Mouse (Mus musculus): ENCODE measurements around the gene Aaed1. TPM values are rescaled to one million over a fixed set of nuclear protein-coding genes. Genes with fewer than 3 reads are reported as not detected.

Gene Aaed1
- polyA plus RNA-seq, 1 experiment from 2014 or later, result 68.4 TPM

- Histone ChIP-seq H3K4me2 (peak overlapping the region; percentile 100), H3K9me3 (replicated peaks; ENCODE audit: control insufficient read depth, low read length) (no peaks in the 10 kb centered on the region), H3K4me1 (ENCODE audit: control insufficient read depth, insufficient read depth, low read length) (peaks cover 3% of the 10 kb centered on the region; the same call in 1 of the 2 replicates), H3K4me3 (ENCODE audit: low read depth, low read length) (peak overlapping the region; percentile 74; the same call in 1 of the 2 replicates), H3K27ac (ENCODE audit: low read depth, low read length) (no peak overlapping the region), H3K36me3 (ENCODE audit: control insufficient read depth, insufficient read depth, low read length) (no peaks in the 10 kb centered on the region), H3K9ac (ENCODE audit: low read depth, low read length) (no peak overlapping the region), H3K27me3 (ENCODE audit: control insufficient read depth, insufficient read depth, low read length) (no peaks in the 10 kb centered on the region)
- ATAC-seq (replicated peaks; ENCODE audit: insufficient number of reproducible peaks, low FRiP score, low TSS enrichment), result no peak
- 45% methylated on average over 8 of the region's 8 CpGs for WGBS (ENCODE audit: insufficient replicate concordance)
These were observed 39.2 kb downstream of the Aaed1 start for GRCm38 (mm10) chr13:64273352-64273751.

- no peaks in the 10 kb centered on the region for H3K9me3 ChIP-seq (replicated peaks; ENCODE audit: control insufficient read depth, low read length)
- no peak for ATAC-seq (replicated peaks; ENCODE audit: insufficient number of reproducible peaks, low FRiP score, low TSS enrichment)
- no peak overlapping the region for H3K9ac ChIP-seq (ENCODE audit: low read depth, low read length)
- no peaks in the 10 kb centered on the region for H3K27me3 ChIP-seq (ENCODE audit: control insufficient read depth, insufficient read depth, low read length)
- H3K4me1 ChIP-seq (ENCODE audit: control insufficient read depth, insufficient read depth, low read length), result peaks cover 4% of the 10 kb centered on the region
- no peak overlapping the region for H3K4me2 ChIP-seq
- H3K27ac ChIP-seq (ENCODE audit: low read depth, low read length), result no peak overlapping the region
- no peaks in the 10 kb centered on the region for H3K36me3 ChIP-seq (ENCODE audit: control insufficient read depth, insufficient read depth, low read length)
- H3K4me3 ChIP-seq (ENCODE audit: low read depth, low read length), result no peak overlapping the region
- 66% methylated on average over 4 of the region's 4 CpGs for WGBS (ENCODE audit: insufficient replicate concordance)
These were observed 44.1 kb downstream of the Aaed1 start for GRCm38 (mm10) chr13:64268384-64268783.

- peak; percentile 39; the same call in 1 of the 2 replicates for ATAC-seq (replicated peaks; ENCODE audit: insufficient number of reproducible peaks, low FRiP score, low TSS enrichment)
- Histone ChIP-seq H3K36me3 (ENCODE audit: control insufficient read depth, insufficient read depth, low read length) (no peaks in the 10 kb centered on the region), H3K4me3 (ENCODE audit: low read depth, low read length) (no peak overlapping the region), H3K27ac (ENCODE audit: low read depth, low read length) (no peak overlapping the region), H3K4me2 (peak overlapping the region; percentile 24; the same call in 1 of the 2 replicates), H3K9me3 (replicated peaks; ENCODE audit: control insufficient read depth, low read length) (no peaks in the 10 kb centered on the region), H3K9ac (ENCODE audit: low read depth, low read length) (no peak overlapping the region), H3K27me3 (ENCODE audit: control insufficient read depth, insufficient read depth, low read length) (no peaks in the 10 kb centered on the region), H3K4me1 (ENCODE audit: control insufficient read depth, insufficient read depth, low read length) (peaks cover 4% of the 10 kb centered on the region)
- WGBS (ENCODE audit: insufficient replicate concordance), result 25% methylated on average over 9 of the region's 9 CpGs
These were observed 45.4 kb downstream of the Aaed1 start for GRCm38 (mm10) chr13:64267151-64267550.

GRCm38 (mm10) chr13:64264586-64264985, 47.9 kb downstream of the Aaed1 start:
- Histone ChIP-seq H3K36me3 (ENCODE audit: control insufficient read depth, insufficient read depth, low read length) (no peaks in the 10 kb centered on the region), H3K9me3 (replicated peaks; ENCODE audit: control insufficient read depth, low read length) (no peaks in the 10 kb centered on the region), H3K4me2 (no peak overlapping the region), H3K9ac (ENCODE audit: low read depth, low read length) (no peak overlapping the region), H3K27ac (ENCODE audit: low read depth, low read length) (no peak overlapping the region), H3K4me1 (ENCODE audit: control insufficient read depth, insufficient read depth, low read length) (peaks cover 4% of the 10 kb centered on the region), H3K27me3 (ENCODE audit: control insufficient read depth, insufficient read depth, low read length) (no peaks in the 10 kb centered on the region), H3K4me3 (ENCODE audit: low read depth, low read length) (no peak overlapping the region)
- no peak for ATAC-seq (replicated peaks; ENCODE audit: insufficient number of reproducible peaks, low FRiP score, low TSS enrichment)
- 90% methylated on average over 6 of the region's 6 CpGs for WGBS (ENCODE audit: insufficient replicate concordance)

- H3K9me3 ChIP-seq (replicated peaks; ENCODE audit: control insufficient read depth, low read length), result no peaks in the 10 kb centered on the region
- 91% methylated on average over 7 of the region's 7 CpGs for WGBS (ENCODE audit: insufficient replicate concordance)
- H3K27ac ChIP-seq (ENCODE audit: low read depth, low read length), result no peak overlapping the region
- H3K4me3 ChIP-seq (ENCODE audit: low read depth, low read length), result no peak overlapping the region
- no peak overlapping the region for H3K9ac ChIP-seq (ENCODE audit: low read depth, low read length)
- no peak overlapping the region for H3K4me2 ChIP-seq
- no peaks in the 10 kb centered on the region; the same call in 1 of the 2 replicates for H3K4me1 ChIP-seq (ENCODE audit: control insufficient read depth, insufficient read depth, low read length)
- no peak for ATAC-seq (replicated peaks; ENCODE audit: insufficient number of reproducible peaks, low FRiP score, low TSS enrichment)
- no peaks in the 10 kb centered on the region for H3K36me3 ChIP-seq (ENCODE audit: control insufficient read depth, insufficient read depth, low read length)
- H3K27me3 ChIP-seq (ENCODE audit: control insufficient read depth, insufficient read depth, low read length), result no peaks in the 10 kb centered on the region
These were observed 52.6 kb downstream of the Aaed1 start for GRCm38 (mm10) chr13:64259903-64260302.

- no peak overlapping the region for H3K27ac ChIP-seq (ENCODE audit: low read depth, low read length)
- no peak overlapping the region for H3K4me2 ChIP-seq
- no peaks in the 10 kb centered on the region; the same call in 1 of the 2 replicates for H3K4me1 ChIP-seq (ENCODE audit: control insufficient read depth, insufficient read depth, low read length)
- no peak for ATAC-seq (replicated peaks; ENCODE audit: insufficient number of reproducible peaks, low FRiP score, low TSS enrichment)
- no peaks in the 10 kb centered on the region for H3K27me3 ChIP-seq (ENCODE audit: control insufficient read depth, insufficient read depth, low read length)
- 75% methylated on average over 4 of the region's 4 CpGs for WGBS (ENCODE audit: insufficient replicate concordance)
- H3K9ac ChIP-seq (ENCODE audit: low read depth, low read length), result no peak overlapping the region
- no peaks in the 10 kb centered on the region for H3K36me3 ChIP-seq (ENCODE audit: control insufficient read depth, insufficient read depth, low read length)
- no peaks in the 10 kb centered on the region for H3K9me3 ChIP-seq (replicated peaks; ENCODE audit: control insufficient read depth, low read length)
- H3K4me3 ChIP-seq (ENCODE audit: low read depth, low read length), result no peak overlapping the region
These were observed 54.0 kb downstream of the Aaed1 start for GRCm38 (mm10) chr13:64258516-64258821.

GRCm38 (mm10) chr13:64257814-64258515, 54.5 kb downstream of the Aaed1 start:
- WGBS (ENCODE audit: insufficient replicate concordance), result 39% methylated on average over 5 of the region's 5 CpGs
- H3K9me3 ChIP-seq (replicated peaks; ENCODE audit: control insufficient read depth, low read length), result no peaks in the 10 kb centered on the region
- no peak overlapping the region for H3K9ac ChIP-seq (ENCODE audit: low read depth, low read length)
- no peak for ATAC-seq (replicated peaks; ENCODE audit: insufficient number of reproducible peaks, low FRiP score, low TSS enrichment)
- no peaks in the 10 kb centered on the region for H3K27me3 ChIP-seq (ENCODE audit: control insufficient read depth, insufficient read depth, low read length)
- no peaks in the 10 kb centered on the region; the same call in 1 of the 2 replicates for H3K4me1 ChIP-seq (ENCODE audit: control insufficient read depth, insufficient read depth, low read length)
- no peaks in the 10 kb centered on the region for H3K36me3 ChIP-seq (ENCODE audit: control insufficient read depth, insufficient read depth, low read length)
- H3K4me3 ChIP-seq (ENCODE audit: low read depth, low read length), result no peak overlapping the region
- H3K4me2 ChIP-seq, result no peak overlapping the region
- H3K27ac ChIP-seq (ENCODE audit: low read depth, low read length), result no peak overlapping the region

- WGBS (ENCODE audit: insufficient replicate concordance), result 75% methylated on average over 12 of the region's 12 CpGs
- ATAC-seq (replicated peaks; ENCODE audit: insufficient number of reproducible peaks, low FRiP score, low TSS enrichment), result no peak
These were observed 55.3 kb downstream of the Aaed1 start for GRCm38 (mm10) chr13:64257010-64257813.

More at GRCm38 (mm10) chr13:64257010-64257813, 55.3 kb downstream of the Aaed1 start:
- Histone ChIP-seq H3K27ac (ENCODE audit: low read depth, low read length) (no peak overlapping the region), H3K4me3 (ENCODE audit: low read depth, low read length) (no peak overlapping the region), H3K4me1 (ENCODE audit: control insufficient read depth, insufficient read depth, low read length) (no peaks in the 10 kb centered on the region; the same call in 1 of the 2 replicates), H3K9ac (ENCODE audit: low read depth, low read length) (no peak overlapping the region), H3K4me2 (no peak overlapping the region), H3K9me3 (replicated peaks; ENCODE audit: control insufficient read depth, low read length) (no peaks in the 10 kb centered on the region), H3K27me3 (ENCODE audit: control insufficient read depth, insufficient read depth, low read length) (no peaks in the 10 kb centered on the region), H3K36me3 (ENCODE audit: control insufficient read depth, insufficient read depth, low read length) (no peaks in the 10 kb centered on the region)
